Mouse (Mus musculus): ENCODE measurements around the gene Nyap1. TPM values are rescaled to one million over a fixed set of nuclear protein-coding genes. Genes with fewer than 3 reads are reported as not detected.

Nyap1 gene
- polyA plus RNA-seq, 1 experiment = not detected

DNA sequence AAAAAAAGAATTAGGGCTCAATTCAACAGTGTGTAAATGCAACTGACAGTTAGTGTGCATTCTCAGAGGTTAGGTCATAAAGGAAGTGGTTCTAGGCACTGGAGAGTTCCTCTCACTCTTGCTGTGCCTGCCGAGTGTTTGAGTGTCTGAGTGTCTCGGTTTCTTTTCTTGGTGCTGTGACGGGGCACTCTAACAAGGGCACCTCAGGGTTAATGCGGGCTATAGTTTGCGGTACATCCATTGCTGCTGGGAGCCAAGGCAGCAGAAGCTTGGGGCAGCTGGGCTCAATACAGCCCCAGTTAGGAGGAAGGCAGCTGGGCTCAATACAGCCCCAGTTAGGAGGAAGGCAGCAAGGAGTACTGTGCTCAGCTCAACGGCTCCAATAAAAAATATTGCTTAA, 36.2 kb downstream of the Nyap1 start:
- Histone ChIP-seq H3K4me1 (ENCODE audit: control insufficient read depth, insufficient read depth, insufficient read length, low read length) (no peaks in the 10 kb centered on the region), H3K4me3 (ENCODE audit: insufficient read depth, low read depth, low read length) (no peak overlapping the region; the same call in 1 of the 2 replicates), H3K27ac (replicated peaks; ENCODE audit: low read depth, low read length) (no peak overlapping the region)

DNA sequence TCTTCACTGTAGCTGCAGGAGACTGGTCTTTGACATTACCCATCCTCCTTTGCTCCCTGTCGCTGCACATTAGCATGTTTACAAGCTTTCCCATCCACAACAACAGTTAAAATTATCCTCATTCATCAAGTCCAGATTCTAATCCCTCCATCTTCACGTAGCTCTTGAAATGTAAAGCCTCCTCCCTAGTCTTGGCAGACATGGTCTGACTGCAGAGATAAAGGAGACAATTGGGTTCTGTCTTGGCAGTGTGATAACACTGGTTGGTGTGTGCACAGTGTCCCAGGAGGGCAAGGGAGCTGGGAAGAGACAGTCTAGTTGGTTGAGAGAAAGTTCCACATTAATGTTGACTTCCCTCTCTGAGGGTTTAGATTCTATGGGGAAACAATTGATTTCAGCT, 41.6 kb downstream of the Nyap1 start:
- H3K4me1 ChIP-seq (ENCODE audit: control insufficient read depth, insufficient read depth, insufficient read length, low read length) = no peaks in the 10 kb centered on the region
- no peak overlapping the region for H3K27ac ChIP-seq (replicated peaks; ENCODE audit: low read depth, low read length)
- no peak overlapping the region for H3K4me3 ChIP-seq (ENCODE audit: insufficient read depth, low read depth, low read length)

DNA sequence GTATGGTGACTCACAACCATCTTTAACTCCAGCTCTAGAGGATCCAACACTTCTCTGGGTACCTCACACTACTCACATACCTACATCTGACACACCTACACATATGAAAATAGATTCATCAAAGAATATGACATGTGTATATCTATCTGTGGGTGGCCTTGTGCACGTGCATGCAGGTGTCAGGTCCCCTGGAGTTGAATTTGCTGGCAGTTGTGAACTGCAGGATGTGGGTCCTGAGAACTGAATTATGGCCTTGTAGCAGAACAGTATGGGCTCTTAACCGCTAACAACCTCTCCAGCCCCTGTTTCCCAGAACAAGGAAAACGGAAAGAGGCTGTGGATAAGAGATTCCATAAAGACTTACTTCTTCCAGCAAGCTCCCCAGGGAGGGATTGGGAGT, 42.3 kb downstream of the Nyap1 start:
- H3K27ac ChIP-seq (replicated peaks; ENCODE audit: low read depth, low read length) = no peak overlapping the region
- no peaks in the 10 kb centered on the region for H3K4me1 ChIP-seq (ENCODE audit: control insufficient read depth, insufficient read depth, insufficient read length, low read length)
- H3K4me3 ChIP-seq (ENCODE audit: insufficient read depth, low read depth, low read length) = no peak overlapping the region

DNA sequence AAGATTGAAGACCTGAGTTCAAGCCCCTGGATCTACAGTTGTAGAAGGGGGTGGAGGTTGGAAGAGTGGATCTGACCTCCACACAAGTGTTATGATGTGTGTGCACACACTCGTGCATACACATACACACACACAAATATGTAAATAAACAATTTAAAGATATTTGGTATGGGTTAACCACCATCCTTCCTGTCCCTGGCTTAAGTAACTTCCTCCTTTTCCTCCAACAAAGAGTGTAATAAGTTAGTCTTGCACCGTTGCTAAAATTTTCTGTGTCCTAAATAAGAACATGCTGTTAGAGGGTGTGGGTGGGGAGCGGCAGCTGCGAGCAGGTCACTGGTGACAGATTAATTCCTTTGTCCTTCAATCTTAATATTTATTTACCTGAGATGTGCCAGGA, 45.5 kb downstream of the Nyap1 start:
- Histone ChIP-seq H3K27ac (replicated peaks; ENCODE audit: low read depth, low read length) (no peak overlapping the region), H3K4me1 (ENCODE audit: control insufficient read depth, insufficient read depth, insufficient read length, low read length) (no peaks in the 10 kb centered on the region), H3K4me3 (ENCODE audit: insufficient read depth, low read depth, low read length) (no peak overlapping the region)

DNA sequence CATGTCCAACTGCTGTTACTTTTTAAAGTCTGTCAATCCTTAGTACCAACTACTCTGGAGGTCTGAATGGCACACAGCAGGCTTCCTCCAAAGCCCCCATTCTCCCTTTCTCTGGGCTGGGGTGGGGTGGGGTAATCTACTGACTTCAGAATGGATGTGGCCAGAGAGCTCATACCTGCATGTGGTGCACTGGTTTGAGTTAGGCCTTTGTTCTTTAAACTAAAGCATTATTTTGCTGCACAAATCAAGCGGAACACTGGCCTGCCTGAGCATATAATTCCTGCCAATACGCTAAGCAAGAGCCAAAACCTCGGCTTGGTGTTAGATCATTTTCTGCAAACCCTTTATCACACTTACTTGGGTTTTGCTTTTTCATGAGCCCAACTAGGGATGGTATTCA, 46.6 kb downstream of the Nyap1 start:
- Histone ChIP-seq H3K4me3 (ENCODE audit: insufficient read depth, low read depth, low read length) (no peak overlapping the region), H3K27ac (replicated peaks; ENCODE audit: low read depth, low read length) (no peak overlapping the region), H3K4me1 (ENCODE audit: control insufficient read depth, insufficient read depth, insufficient read length, low read length) (no peaks in the 10 kb centered on the region)

DNA sequence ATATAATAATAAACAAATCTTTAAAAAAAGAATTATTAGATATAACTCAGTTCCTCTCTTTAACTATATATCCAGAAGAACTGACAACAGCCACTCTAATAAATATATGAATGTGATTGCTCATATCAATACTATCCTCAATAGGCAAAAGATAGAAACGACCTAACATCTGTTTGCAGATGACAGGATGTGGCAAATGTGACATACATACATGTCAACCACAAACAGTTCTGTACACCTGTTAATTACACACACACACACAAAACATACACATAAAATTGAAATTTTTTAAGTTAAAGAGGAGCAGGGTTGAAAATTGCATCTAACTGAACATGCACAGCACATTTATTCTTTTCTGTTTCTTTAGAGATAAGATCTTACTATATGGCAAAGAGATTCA, 49.5 kb downstream of the Nyap1 start:
- Histone ChIP-seq H3K4me3 (ENCODE audit: insufficient read depth, low read depth, low read length) (no peak overlapping the region), H3K27ac (replicated peaks; ENCODE audit: low read depth, low read length) (no peak overlapping the region), H3K4me1 (ENCODE audit: control insufficient read depth, insufficient read depth, insufficient read length, low read length) (no peaks in the 10 kb centered on the region)

DNA sequence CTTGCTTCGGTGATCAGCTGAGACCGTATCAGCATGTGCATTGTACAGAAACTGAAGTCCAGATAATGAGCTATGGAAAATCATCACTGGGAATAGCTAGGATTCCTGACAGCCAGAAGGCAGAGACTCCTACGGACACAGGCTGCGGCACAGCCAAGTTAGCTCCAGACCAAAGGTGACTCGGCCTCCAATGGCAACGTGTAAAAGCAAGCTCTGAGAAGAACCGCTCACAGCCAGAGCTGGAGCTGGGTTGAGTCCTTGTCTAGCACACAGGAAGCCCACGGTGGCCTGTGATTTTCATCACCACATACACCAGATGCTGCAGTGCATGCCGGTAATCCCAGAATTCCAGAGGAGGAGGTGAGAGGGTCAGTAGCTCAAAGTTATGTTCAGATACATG, 50.9 kb downstream of the Nyap1 start:
- Histone ChIP-seq H3K4me3 (ENCODE audit: insufficient read depth, low read depth, low read length) (no peak overlapping the region), H3K4me1 (ENCODE audit: control insufficient read depth, insufficient read depth, insufficient read length, low read length) (no peaks in the 10 kb centered on the region), H3K27ac (replicated peaks; ENCODE audit: low read depth, low read length) (no peak overlapping the region)

DNA sequence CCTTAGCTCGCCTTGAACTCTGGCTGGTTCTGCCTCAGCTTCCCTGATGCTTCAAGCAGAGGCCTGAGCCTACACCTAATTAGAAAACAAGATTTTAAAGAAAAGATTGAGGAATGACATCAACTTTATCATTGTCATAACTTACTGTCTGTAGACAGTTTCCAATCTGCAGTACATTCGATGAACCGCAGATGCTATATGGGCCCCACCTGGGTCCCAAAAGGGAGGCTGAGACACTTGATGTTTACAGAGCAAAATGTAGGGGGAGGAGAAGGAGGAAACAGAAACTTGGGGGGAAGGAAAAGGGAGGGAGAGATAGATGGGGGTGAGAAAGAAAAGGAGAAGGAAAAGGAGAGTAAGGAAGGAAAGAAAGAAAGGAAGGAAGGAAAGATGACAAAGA, 51.4 kb downstream of the Nyap1 start:
- H3K27ac ChIP-seq (replicated peaks; ENCODE audit: low read depth, low read length) = no peak overlapping the region
- H3K4me3 ChIP-seq (ENCODE audit: insufficient read depth, low read depth, low read length) = no peak overlapping the region
- H3K4me1 ChIP-seq (ENCODE audit: control insufficient read depth, insufficient read depth, insufficient read length, low read length) = no peaks in the 10 kb centered on the region

DNA sequence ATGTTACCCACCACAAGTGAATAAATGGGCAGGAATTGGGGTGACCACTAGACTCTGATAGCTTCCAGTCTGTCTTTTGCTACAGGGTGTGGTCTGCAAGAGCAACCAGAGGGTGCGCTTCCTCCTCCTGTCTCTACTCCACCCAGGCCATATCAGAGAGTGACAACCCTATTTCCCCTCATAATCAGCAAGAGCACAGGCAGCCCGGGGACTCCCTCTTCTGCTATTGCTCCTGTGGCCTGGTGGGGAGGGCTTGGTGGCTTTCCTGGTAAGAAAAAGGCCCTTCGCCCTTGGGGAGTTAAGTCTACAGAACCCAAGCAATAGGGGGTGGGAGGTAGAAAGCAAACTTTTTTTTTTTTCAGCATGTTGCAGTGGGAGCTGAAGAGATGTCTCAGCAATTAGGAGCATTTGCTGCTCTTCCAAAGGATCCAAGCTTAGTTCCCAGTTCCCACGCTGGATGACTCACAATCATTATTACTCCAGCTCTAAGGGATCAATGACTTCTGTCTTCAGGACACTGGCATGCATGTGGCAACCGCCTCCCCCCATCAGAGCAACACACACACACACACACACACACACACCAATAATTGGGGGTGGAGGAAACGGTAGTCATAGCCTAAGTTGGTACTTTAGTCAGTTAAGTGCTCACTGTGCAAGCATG, 55.1 kb downstream of the Nyap1 start:
- Histone ChIP-seq H3K4me1 (ENCODE audit: control insufficient read depth, insufficient read depth, insufficient read length, low read length) (no peaks in the 10 kb centered on the region), H3K4me3 (ENCODE audit: insufficient read depth, low read depth, low read length) (no peak overlapping the region), H3K27ac (replicated peaks; ENCODE audit: low read depth, low read length) (no peak overlapping the region)

DNA sequence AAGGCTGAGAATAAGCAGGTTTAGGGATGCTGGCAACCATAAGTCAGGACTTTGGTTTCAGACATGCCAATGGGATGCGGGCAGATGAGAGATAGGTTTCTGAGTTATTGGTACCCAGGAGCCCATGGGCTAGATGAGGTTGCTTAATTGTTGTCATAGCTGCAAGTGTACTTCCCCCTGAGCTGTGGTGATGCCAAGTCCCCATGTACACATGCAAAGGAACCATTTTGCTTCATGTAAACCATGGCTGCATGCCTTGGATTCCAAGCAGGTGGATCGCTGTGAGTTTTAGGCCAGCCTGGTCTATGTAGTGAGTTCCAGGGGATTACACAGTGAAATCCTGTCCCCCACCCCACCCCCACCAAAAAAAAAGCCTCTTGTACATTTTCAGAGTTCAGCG, 55.8 kb downstream of the Nyap1 start:
- no peaks in the 10 kb centered on the region for H3K4me1 ChIP-seq (ENCODE audit: control insufficient read depth, insufficient read depth, insufficient read length, low read length)
- no peak overlapping the region for H3K27ac ChIP-seq (replicated peaks; ENCODE audit: low read depth, low read length)
- no peak overlapping the region for H3K4me3 ChIP-seq (ENCODE audit: insufficient read depth, low read depth, low read length)

DNA sequence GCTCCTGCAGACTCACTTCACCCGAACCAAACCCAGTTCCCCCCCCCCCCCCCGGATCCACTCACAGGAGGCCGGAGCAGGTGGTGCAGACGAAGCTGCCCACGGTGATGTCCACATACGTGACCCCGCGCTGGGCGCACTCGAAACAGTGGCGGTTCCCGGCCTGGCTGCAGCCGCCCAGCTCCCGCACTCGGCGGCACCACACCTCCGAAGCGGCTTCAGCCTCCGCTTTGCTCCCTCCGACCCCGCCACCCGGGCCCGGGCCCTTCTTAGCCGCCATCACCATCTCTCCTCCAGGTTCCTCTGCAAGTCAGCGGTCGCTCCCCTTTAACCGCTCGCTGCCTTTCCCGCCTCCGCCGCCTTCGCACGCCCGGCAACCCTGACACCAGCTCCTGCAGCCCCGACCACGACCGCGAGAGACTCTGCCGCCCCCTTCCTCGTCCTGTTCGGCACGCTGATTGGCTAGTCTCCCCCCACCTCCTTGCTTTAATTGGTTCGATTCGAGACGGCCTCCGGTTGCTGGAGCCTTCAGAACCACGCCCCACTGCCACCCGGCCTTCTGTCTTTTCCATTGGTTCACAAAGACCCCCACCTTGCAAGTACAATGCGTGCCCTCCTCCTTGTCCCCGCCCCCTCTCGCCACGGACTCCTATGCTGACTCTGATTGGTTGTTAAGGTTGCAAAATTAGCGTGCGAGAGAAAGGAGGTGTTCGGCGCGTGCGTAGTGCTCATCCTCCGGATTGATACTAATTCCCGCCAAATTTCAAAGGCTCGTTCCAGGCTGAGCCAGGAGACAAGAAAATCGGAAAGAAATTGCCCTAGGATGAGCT, 56.9 kb downstream of the Nyap1 start, which contains the start of gene Agfg2:
Gene Agfg2 (minus strand): TSS at position 433 of the 830 bp plus-strand sequence.
- Histone ChIP-seq H3K4me3 (ENCODE audit: insufficient read depth, low read depth, low read length) (peak within 1 kb of the TSS; percentile 74), H3K27ac (replicated peaks; ENCODE audit: low read depth, low read length) (no peak within 1 kb of the TSS), H3K4me1 (ENCODE audit: control insufficient read depth, insufficient read depth, insufficient read length, low read length) (no peaks in the 10 kb centered on the region)

DNA sequence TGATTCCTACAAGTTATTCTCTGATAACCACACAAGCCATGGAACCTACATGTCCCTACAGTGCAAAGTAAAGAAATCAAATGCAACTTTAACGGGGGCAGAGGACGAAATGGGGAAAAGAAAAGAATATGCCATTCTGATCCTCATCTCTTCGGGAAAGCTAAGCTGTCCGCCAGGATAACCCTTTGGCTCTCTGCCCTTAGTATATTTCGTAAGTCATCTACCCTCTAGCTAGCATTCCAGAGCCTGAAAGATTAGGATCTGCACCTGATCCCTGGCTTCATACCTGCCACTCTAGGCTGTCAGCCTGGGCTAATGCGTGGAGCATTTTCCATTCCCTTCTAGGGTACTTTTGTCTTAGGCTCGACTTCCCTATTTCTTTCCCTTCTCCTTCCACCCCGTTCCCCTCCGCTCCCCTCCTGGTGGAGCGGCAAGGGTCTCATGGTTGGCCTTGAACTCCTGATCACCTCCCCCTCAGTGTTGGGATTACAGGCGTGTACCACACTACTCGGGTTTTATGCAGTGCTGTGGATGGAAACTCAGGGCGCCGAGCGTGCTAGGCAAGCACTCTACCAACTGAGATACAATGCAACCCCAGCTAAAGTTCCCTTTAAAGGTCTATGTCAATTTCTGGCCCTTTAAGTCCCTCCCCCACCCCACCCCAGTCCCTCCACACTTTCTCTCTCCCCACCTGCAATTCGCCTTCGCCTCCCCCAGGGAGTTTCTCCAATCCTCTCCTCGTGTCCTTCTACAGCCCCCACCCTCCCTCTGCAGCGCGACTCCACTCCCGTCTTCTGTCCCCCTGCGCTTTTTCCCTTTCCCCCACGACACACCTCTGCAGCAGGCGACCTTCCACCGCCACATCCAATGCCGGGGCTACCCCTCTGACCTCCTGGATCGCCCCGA, 57.8 kb downstream of the Nyap1 start:
- Histone ChIP-seq H3K27ac (replicated peaks; ENCODE audit: low read depth, low read length) (no peak overlapping the region), H3K4me1 (ENCODE audit: control insufficient read depth, insufficient read depth, insufficient read length, low read length) (no peaks in the 10 kb centered on the region), H3K4me3 (ENCODE audit: insufficient read depth, low read depth, low read length) (peak overlapping the region; percentile 74)

DNA sequence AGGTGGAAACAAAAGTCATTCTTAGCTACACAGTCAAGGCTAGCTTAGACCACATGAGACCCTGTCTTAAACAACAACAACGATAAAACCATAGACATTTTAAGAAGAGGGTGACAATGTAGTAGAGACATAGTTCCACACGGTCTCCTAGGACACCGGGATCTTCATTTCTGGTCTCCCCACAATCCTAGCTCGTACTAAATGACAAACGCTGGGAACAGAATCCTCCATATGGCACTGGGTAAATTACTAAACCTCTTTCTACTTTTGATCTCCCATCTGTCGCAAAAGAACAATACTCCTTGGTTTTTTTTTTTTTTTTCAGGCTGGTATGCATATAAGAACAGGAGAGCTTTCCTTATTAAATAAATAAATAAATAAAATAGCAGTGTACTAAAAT, 58.9 kb downstream of the Nyap1 start:
- H3K4me3 ChIP-seq (ENCODE audit: insufficient read depth, low read depth, low read length) = no peak overlapping the region
- no peaks in the 10 kb centered on the region for H3K4me1 ChIP-seq (ENCODE audit: control insufficient read depth, insufficient read depth, insufficient read length, low read length)

More for the DNA sequence above, 58.9 kb downstream of the Nyap1 start:
- H3K27ac ChIP-seq (replicated peaks; ENCODE audit: low read depth, low read length) = no peak overlapping the region
